Mouse (Mus musculus) kidney, adult 8-10 months (tissue): ENCODE measurements at regions not wholly inside any gene's neighbourhood (a gene's known extent, or its start where the extent isn't known, plus 50 kb on each side); places are given as distances from the start of the nearest gene placed in this dataset.

ENCODE experiments used
- DNase-seq, 2 experiments: peaks; one replicate each; pipeline ENCODE4 v3.0.0; 2022

DNA sequence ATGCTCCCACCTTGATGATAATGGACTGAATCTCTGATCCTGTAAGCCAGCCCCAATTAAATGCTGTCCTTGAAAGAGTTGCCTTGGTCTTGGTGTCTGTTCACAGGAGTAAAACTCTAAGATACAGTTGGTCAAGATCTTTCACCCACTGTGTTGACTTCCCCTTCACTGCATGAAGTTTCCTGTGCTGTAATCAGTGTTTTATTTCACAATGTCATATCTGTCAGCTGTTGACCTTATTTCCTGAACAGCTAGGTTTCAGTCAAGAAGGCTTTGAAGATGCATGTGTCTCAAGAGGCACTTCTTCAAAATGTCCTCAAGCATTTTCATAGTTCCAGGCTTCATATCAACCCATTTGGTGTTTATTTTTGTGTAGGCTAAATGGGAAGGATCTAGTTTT, 597.3 kb upstream of the Fam92a start:
- no peak for DNase-seq

DNA sequence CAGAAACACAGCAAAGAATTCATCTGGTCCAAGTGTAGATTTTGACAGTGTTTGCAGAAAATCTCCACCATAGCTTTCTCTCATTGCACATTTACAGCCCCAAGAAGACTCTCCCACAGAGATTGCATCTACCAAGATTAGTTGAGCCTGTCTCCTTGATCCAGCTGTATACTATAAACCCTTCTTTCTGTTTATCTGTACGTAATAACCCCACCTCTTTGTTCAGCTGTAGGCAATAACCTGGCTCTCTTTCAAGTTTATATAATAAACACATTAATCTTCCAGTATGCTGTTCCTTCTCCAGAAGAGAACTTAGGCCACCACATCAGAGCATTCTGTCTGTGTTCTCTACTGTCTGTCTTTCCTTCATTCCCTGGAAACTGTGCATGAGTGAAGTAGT, 594.9 kb upstream of the Fam92a start:
- no peak for DNase-seq

DNA sequence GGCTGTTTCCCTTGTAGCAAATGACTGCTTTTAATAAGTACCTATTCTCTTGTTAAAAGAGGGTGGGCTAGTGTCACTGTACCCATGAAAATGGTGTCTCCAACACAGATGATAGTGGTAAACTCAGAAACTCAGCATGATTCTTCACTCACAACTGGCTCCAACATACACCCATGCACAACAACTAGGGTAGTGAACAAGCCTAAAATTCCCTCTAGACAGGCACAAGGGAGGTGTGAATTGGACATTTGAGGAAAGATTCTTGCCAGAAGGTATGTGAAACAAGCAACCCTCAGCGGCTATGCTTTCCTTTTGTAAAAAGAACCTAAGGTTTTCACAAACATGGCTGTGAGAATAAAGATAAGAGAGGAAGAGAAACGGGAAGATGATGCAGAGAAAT, 579.0 kb upstream of the Fam92a start:
- no peak for DNase-seq

DNA sequence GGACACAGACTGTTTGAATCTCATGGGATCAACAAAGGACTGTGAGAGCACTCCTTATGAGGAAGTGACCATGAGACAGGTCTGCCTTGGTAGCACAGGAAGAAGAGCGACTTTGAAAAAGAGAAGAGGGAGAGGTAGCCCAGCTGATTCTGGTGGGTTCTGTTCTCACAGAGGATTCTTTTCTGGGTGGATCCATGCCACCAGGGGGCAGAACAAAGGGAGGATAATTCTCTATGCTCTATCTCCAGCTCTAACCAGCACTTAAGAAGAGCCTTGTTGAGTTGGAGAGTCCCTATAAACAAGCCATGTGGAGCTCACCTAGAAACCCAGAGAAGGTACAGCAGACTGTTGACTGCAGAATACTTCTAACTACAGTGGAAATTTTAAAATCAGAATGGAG, 578.1 kb upstream of the Fam92a start:
- no peak for DNase-seq

DNA sequence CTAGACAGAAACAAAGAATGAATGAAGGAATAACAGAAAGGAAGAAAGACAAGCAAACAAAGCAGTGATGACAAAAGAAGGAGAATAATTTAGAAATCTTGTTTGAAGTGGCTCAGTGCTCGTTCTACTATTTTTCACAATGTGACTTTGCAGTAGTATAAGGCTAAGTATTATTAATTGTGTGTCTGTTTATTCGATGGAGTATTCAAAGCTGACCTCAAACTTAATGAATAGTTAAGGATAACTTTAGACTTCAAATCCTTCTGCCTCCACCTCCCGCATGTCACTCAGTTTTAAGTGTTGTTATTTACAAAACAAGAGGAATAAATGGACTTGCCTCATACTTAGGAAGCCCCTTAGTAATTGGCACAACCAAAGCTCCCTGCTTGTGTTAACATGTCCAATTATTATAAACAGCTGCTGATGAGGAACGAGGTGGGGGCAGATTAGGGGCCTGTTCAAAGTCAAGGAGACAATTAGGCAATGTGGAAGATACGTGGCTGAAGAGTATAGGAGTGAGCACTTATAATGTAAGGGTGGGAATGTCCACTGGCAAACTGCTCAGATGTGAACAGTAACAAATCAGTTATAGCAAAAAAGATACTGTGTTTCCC, 572.0 kb upstream of the Fam92a start:
- DNase-seq, result no peak

DNA sequence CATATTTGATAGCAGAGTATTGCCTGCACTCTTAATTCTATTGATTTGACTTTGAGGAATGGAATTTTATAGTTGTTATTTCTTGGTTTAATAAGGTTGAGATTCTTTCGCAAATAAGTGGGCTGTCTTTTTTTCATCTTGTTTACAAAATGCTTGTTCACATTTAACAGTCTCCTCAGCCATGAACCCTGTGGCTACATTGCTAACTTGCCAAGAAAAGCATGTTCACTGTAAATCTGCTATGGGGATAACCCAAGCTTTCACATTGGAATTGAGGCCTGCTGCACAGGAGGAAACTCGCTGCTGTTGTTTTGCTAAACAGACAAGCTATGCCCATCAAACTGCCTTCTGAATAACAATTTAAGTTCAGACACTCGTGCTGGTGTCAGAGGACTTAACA, 564.6 kb upstream of the Fam92a start:
- no peak for DNase-seq

DNA sequence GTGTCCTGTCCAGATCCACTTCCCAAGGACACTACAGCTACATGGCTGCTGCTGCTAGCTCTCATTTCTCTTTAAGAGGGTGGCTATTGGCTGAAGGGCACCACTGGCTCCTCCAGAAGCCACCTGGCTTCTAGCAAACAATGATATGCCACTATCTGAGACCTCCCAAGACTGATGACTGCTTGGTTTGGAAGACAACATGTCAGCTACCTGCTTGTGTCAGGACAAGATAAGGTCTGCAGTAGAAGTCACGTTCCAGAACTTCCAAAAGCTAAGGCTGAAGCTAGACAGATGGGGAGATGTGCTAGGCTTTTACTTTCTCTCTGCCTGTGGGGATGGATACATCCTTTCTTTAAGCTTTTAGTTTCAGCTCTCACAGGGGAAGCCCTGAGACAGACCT, 528.4 kb upstream of the Fam92a start:
- no peak for DNase-seq

DNA sequence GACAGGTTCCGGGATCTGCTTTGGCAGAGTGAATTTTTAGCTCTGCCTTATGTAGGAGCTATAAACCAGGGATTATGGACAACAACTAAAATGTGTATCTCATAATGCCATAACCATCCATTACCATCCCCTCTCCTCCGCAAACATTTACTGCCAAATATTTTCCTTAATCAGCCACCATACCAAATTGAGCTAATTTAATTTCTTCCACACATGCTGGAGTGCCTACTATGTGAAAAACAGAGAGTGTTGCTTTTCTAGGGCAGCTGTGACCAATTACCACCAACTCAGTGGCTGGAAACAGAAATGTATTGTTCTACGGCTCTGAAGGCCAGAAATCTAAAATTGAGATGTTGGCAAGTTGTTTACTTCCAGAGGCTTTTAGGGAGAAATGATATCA, 506.0 kb upstream of the Fam92a start:
- DNase-seq, result no peak

DNA sequence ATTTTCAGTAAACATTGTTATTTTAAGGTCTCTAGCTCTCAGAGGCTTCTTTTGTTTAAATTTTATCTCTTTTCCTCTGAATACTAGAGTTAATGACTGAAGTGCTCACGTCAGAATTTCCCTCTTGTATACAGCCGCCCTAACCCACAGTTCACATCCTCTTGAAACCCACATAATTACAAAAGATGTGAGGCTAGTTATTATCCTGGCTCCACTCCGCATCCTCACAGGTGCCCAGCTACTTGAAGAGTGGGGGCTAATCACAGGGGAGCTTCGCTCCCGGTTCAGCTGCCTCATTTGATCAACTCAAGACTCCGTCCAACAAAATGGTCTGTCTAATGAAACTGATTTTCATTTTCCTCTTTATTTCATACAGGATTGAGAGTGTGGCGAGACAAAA, 499.6 kb upstream of the Fam92a start:
- no peak for DNase-seq

DNA sequence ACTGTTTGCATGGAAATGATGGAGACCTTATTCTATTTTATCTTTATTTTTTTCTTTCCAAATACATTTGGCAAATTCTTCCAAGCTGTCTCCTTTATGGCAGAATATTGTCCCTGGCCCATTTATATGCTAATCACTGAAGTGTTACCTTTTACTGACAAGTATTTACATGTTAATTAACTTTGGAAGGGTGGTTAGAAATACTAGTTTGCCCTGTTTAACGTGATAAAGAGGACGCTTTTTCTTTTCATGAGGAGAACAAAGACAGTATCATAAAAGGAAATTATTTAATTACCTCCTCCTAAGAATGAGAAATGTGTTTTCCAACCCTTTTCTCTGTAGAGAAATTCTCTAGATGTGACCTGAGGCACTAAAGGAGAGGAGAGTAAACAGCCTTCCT, 491.4 kb upstream of the Fam92a start:
- no peak for DNase-seq

DNA sequence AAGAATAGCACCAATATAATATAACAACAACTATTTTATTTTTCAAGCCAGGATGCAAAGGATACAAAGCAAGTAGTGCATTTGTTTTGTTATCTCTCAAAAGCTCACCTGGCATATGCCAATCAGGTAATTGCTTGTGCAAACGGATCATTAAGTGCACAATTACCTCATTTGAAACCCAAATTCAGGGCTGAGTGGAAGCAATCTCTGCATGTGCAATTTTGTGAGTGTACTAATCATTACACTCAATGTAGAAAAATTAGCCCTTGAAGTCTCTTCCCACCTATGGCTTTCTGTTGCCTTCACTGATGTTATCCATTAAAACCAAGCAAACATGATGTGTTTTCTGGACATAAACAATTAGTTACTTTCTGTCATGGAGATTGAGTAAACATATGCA, 490.9 kb upstream of the Fam92a start:
- no peak for DNase-seq

DNA sequence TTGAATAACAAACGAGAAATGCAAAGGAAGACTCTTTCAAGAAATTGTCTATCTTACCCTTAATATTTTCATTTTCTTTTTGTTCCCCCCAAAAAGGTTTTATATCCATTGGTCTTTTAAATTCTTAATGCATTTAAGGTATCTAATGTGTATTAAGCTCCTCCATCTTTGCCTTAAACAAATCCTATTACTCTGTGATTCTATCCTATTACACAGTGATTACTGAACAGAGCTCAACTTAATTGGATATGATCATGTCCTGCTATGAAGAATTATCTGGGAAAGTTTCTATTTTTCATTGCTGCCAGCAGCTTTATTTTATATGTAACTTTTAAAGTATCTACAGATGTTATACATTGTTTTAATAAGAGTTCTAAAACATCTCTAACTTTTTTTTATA, 487.3 kb upstream of the Fam92a start:
- no peak for DNase-seq

DNA sequence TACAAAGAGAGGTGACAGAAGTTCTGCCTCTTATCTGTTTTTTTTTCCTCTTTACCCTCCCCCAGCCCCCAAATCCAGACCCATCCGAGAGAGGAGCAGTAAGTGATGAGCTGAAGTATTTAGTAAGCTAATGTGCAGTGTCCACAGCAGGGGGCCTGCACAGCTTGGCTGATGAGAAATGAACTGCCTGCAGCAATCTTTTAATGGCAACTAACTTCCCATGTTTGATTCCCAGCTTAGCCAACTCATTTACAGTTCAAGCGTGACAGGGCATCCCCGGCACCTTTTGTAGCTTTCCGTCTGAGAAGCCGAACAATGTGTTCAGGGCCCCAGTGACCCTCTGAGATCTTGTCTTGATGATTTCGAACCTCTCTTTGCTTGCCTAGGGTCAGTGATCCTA, 486.8 kb upstream of the Fam92a start:
- no peak for DNase-seq

DNA sequence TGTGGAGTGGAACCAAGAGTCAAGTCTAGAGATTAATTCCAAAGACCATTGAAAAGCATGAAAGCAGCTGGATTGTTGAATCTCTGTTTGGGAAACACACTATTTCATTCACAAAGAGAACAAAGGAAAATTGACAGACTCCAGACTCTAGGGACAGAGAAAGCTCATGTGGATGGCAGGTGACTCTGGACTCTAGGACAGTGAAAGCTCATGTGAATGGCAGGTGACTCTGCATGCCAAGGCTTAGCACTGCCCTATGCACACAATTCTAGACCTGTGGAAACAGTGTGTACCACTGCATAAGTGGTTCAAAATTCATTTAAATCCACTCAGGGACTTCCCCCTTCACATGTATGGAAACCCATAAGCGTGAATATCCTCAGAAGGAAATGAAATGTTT, 486.0 kb upstream of the Fam92a start:
- DNase-seq, result no peak

DNA sequence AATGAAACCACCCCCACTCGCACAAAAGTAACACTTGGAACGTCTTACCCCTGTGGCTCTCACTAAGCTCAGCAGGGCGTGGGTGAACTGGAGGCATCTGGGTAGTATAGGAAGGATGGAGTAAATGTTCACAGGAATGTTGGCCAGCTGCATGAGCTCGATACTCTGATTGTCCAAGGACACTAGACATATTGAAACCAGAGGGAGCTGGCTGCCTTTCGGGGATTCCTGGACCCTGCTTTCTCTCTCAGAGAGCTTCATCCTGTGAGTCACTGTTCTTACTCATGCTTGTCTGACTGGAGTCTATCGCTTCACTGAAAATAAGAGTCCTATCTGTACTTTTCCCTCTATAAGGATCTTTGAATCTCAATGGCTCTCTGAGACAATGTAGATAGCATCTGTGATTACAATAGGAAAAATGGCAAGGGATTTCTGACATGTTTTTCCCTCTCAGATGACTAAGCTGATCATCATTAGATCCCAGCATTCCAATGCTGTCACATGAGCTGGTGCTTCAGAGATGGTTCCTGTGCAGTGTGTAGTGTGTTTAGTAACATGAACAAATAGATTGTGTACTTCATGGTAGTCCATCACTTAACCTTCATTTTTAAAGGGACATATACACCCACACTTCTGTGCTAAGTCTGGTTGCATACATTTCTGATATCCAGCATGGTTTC, 485.2 kb upstream of the Fam92a start:
- DNase-seq, result no peak

DNA sequence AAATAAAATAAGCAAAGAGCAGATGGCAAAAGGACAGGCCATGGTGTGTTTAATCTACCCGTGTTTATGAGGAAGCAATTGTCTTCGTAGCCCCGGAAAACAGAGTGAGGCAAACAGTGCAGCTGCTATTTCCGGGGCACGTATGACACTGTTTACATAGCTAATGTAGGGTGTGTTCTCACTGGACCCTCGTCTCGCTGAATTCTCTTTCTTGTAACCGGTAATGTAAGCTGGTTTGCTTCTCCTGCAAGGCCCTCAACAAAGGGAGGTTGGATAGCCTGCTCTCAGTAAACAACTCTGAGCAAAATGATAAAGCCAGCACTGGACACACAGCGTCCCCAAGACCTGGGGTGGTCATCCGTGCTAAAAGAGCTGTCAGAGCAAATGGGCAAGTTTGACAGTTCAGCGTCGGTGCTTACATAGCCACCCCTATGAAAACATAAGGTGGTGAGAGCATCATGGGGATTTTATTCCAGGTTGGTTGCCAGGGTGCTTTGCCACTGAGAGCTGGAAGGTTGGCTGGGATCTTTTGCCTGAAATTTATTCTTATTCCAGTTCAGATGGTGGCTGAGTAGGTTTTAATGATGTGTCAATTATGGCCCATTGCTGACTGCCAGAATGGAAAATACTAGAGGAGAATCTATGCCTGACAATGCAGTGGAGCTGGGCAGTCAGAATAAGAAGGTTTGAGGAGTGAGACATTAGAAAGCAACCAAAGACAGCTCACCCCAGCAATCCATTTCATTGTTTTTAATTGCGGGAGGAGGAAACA, 483.8 kb upstream of the Fam92a start:
- DNase-seq, result no peak

DNA sequence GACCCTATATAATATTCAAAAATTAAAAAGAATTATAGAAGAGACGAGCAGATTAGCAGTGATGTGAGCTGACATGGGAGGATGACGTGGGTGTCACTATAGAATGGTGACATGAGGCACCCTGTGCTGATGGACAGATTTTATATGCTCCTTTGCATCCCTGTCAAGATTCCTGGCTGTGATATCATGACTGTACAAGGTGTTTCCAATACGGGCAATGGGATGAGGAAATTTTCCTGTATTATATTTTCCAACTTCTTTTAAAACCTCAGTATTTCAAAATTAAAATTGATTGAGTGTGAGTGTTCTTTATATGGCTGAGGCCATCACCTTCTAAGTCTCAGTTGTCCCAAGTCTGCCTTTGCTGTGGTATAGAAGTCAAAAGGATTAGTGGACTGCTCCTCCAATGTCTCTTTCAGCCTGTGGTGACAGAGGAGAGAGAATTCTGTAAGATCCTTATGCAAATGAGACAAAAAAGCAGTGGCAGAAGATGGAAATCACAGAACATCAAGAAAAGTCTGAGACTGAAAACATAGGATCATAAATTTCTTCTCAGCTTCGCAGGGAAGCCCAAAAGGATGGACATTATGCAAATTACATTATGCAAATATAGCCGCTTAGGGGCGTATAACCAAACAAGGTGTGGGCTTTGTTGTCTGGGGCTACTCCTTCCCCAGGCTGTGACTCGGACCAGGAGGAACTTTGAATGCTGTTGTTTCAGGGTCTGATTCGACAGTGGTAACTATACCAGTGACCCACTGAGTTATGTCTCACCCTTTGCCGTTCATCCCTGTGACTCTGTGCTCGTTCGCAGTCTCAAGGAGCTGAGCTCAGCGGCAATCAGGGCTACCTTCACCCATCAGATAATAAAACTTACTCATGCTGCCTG, 483.0 kb upstream of the Fam92a start:
- no peak for DNase-seq

DNA sequence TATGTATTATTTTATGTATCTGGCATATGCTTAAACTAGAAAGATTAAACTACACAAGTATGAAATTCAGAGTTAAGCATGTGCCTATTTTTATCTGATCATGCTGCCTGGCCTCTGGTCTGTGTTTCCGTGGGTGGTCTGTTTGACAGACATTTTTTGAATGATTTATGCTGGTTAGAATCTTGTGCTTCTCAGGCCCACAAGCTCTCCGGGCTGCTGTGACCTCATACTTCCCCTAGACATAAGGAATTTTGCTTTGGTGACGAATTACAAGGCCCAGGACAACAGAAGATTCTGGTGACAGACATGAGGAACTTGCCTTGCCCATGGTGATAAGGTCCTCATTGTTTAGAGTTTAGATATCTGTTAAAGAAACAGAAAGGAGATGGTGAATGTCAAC, 475.9 kb upstream of the Fam92a start:
- no peak for DNase-seq

DNA sequence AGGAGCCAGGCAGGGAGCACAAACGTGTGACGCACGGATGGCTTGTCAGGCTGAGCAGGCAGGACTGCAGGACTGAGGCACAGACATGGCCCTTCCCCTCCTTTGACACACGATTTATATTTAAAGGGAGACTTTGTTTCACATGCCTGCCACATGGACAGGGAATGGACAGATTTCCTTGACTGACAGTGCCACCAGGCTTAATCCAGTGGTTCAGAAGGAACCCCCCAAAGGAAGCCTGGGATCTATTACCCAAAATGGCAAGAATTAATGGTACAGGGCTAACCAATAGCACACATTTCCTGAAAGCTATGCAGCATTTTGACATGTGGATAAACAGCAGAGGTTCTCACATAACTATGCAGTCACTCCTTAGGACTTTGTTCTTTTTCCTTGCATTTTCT, 470.7 kb upstream of the Fam92a start:
- DNase-seq, result no peak

DNA sequence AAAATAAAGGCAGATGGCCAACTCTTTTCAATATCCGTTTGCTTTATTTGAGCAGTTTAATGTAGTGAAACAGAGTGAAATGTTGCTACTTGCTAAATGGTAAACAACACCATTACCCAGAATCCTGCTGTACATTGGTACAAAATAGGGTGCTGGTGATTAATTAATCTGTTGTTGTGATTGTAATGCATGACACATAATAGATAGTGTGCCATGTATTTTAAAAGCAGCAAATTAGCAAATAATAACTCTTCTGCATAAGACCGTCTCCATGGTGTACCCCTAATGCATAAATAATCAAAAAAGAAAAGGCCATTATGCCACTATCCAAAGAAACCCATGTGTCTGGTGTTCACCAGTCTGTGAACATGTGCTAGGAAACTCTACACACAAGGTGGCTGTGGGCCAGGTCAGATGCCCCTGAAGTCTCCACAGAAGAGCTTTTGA, 457.6 kb upstream of the Fam92a start:
- DNase-seq, result no peak

DNA sequence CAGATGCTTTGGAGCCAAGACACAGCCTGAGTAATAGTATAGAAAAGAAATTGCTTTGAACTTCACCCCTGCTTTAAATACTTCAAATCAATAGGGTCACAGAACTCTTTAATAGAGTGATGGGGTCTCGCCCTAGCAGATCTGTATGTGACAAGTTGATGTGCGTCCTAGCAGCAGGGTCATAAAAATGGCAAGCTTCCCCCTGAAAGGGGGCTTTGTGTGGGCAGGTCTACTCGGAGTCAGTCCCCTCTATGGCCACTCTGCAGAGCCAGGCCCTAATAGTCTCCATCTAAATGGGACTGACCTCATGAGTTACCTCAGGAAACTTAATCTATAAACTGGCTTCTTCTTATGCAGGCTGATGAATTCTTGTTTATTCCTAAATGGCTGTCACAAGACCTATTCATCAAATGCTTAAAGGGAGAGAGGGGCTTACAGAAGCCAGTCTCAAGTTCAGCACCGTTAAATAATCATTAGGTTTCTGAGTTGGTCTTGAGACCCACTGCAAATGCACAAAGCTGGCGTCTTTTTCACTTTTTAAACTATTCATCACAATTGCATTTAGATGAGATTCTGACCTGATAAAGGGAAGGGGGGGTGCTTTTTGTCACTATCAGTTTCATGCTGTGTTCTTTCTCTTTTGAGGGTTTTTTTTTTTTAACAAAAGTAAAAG, 457.0 kb upstream of the Fam92a start:
- DNase-seq, result no peak

DNA sequence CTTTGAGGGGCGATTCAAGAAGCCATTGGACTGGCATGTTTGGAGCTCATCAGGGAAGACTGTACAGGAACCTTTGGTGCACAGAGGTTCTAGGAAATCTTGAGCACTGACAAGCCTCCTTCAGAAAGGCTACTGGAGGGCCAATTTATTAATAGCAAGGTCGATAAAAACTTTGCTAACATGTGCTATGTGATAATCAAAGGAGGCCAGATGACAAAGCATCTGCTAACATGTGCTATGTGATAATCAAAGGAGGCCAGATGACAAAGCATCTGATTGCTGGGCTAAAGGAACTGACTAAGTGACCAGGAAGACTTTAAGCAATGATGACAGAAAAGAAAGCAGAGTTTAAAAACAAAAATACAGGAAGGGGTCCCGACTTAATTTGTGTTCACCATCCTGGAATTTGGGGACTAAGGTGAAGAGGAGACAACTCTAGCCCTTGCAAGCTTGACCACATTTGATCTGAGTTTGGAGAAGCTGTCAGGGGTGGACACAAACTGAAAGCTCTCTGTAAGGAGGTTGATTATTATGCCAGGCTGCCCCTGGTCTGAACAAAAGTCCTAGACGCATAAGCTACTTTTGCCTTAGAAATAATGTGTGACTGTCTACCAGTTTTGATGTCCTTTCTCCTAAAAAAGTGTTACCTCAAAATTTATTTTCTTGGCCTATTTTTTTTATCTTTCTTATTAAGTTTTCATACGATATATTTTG, 455.5 kb upstream of the Fam92a start:
- no peak for DNase-seq
